Mouse (Mus musculus): Measurements from ENCODE around the gene Map3k21.

The Map3k21 gene

GRCm38 (mm10) chr8:125914386-125914785 lies 4.1 kb downstream of the Map3k21 start:
- no peak for DNase-seq (ENCODE audit: low read depth, low spot score)

- no peak for DNase-seq (ENCODE audit: low read depth, low spot score)
These were observed 6.8 kb downstream of the Map3k21 start for GRCm38 (mm10) chr8:125917013-125917412.

GRCm38 (mm10) chr8:125918719-125919118 lies 8.5 kb downstream of the Map3k21 start:
- no peak for DNase-seq (ENCODE audit: low read depth, low spot score)

- no peak for DNase-seq (ENCODE audit: low read depth, low spot score)
These were observed 9.3 kb downstream of the Map3k21 start for GRCm38 (mm10) chr8:125919560-125919959.

GRCm38 (mm10) chr8:125920281-125920680 lies 10.0 kb downstream of the Map3k21 start:
- no peak for DNase-seq (ENCODE audit: low read depth, low spot score)

- no peak for DNase-seq (ENCODE audit: low read depth, low spot score)
These were observed 10.5 kb downstream of the Map3k21 start for GRCm38 (mm10) chr8:125920761-125921160.

- DNase-seq (ENCODE audit: low read depth, low spot score) = no peak
These were observed 12.1 kb downstream of the Map3k21 start for GRCm38 (mm10) chr8:125922333-125922732.

- no peak for DNase-seq (ENCODE audit: low read depth, low spot score)
These were observed 16.4 kb downstream of the Map3k21 start for GRCm38 (mm10) chr8:125926636-125927035.

GRCm38 (mm10) chr8:125930276-125931046 lies 20.2 kb downstream of the Map3k21 start:
- no peak for DNase-seq (ENCODE audit: low read depth, low spot score)

GRCm38 (mm10) chr8:125931822-125932221 lies 21.6 kb downstream of the Map3k21 start:
- no peak for DNase-seq (ENCODE audit: low read depth, low spot score)

GRCm38 (mm10) chr8:125935649-125936048 lies 25.4 kb downstream of the Map3k21 start:
- no peak for DNase-seq (ENCODE audit: low read depth, low spot score)

GRCm38 (mm10) chr8:125944511-125944910 lies 34.3 kb downstream of the Map3k21 start:
- no peak for DNase-seq (ENCODE audit: low read depth, low spot score)

- no peak for DNase-seq (ENCODE audit: low read depth, low spot score)
These were observed 38.6 kb downstream of the Map3k21 start for GRCm38 (mm10) chr8:125948696-125949308.

- peak; percentile 90 for DNase-seq (ENCODE audit: low read depth, low spot score)
These were observed 40.0 kb downstream of the Map3k21 start for GRCm38 (mm10) chr8:125950007-125950940.

- peak; percentile 34 for DNase-seq (ENCODE audit: low read depth, low spot score)
These were observed 45.4 kb downstream of the Map3k21 start for GRCm38 (mm10) chr8:125955671-125956070.

GRCm38 (mm10) chr8:125956796-125957195 lies 46.5 kb downstream of the Map3k21 start:
- no peak for DNase-seq (ENCODE audit: low read depth, low spot score)

GRCm38 (mm10) chr8:125957226-125957993 lies 47.2 kb downstream of the Map3k21 start:
- DNase-seq (ENCODE audit: low read depth, low spot score) = no peak

- no peak for DNase-seq (ENCODE audit: low read depth, low spot score)
These were observed 47.7 kb downstream of the Map3k21 start for GRCm38 (mm10) chr8:125957994-125958368.

- no peak for DNase-seq (ENCODE audit: low read depth, low spot score)
These were observed 49.1 kb downstream of the Map3k21 start for GRCm38 (mm10) chr8:125959363-125959771.

GRCm38 (mm10) chr8:125960037-125960436 lies 49.8 kb downstream of the Map3k21 start:
- DNase-seq (ENCODE audit: low read depth, low spot score) = no peak

GRCm38 (mm10) chr8:125961790-125962189 lies 51.5 kb downstream of the Map3k21 start:
- no peak for DNase-seq (ENCODE audit: low read depth, low spot score)
